Comparison of ENCODE assay signal across 17 mouse cellular contexts in genomic region chr10:44338571-44338970, GRCm38 (mm10).
"Had no signal": no experiment of that assay in that cellular context is flagged by ENCODE, and none has a peak within 500 bp of the region (broad histone marks: within the 10 kb centered on the region; RNA-seq: fewer than 3 reads in every experiment).

No protein-coding gene starts in this region.

- H3K4me3 ChIP-seq: limb, embryonic 15.5 days; lung, embryonic 15.5 days; megakaryocyte, embryonic 14.5 days; midbrain, embryonic 13.5 days; neural tube, embryonic 12.5 days; stomach, embryonic 15.5 days had no signal

- H3K4me1 ChIP-seq: lung, embryonic 15.5 days; neural tube, embryonic 12.5 days; stomach, embryonic 15.5 days had no signal

- H3K4me2 ChIP-seq: limb, embryonic 15.5 days; lung, embryonic 15.5 days; midbrain, embryonic 13.5 days; neural tube, embryonic 12.5 days; stomach, embryonic 15.5 days had no signal

- H3K27me3 ChIP-seq: limb, embryonic 15.5 days; lung, embryonic 15.5 days; megakaryocyte, embryonic 14.5 days; midbrain, embryonic 13.5 days; neural tube, embryonic 12.5 days; stomach, embryonic 15.5 days had no signal

- H3K27ac ChIP-seq: limb, embryonic 15.5 days; lung, embryonic 15.5 days; macrophage; midbrain, embryonic 13.5 days; neural tube, embryonic 12.5 days; stomach, embryonic 15.5 days; stomach, postnatal 0 days had no signal

- H3K9me3 ChIP-seq: limb, embryonic 15.5 days; lung, embryonic 15.5 days; midbrain, embryonic 13.5 days; neural tube, embryonic 12.5 days; stomach, embryonic 15.5 days had no signal

- ATAC-seq: lung, postnatal 0 days; midbrain, embryonic 13.5 days; midbrain, embryonic 16.5 days had no signal

- H3K9ac ChIP-seq: limb, embryonic 15.5 days; lung, embryonic 15.5 days; midbrain, embryonic 13.5 days; neural tube, embryonic 12.5 days; stomach, embryonic 15.5 days had no signal

- DNase-seq: lung, adult 2 months; lung, postnatal 14 days; lung, postnatal 36 days; right cerebral cortex, postnatal 14 days; thymus, adult 18-20 months; thymus, postnatal 14 days; thymus, postnatal 36 days had no signal

- H3K36me3 ChIP-seq: midbrain, embryonic 13.5 days; neural tube, embryonic 12.5 days; stomach, embryonic 15.5 days had no signal
